Mouse (Mus musculus): ENCODE data around the gene Parn. TPM values are rescaled to one million over a fixed set of nuclear protein-coding genes. Genes with fewer than 3 reads are reported as not detected.
"Not testable (repeated sequence)": the region's sequence is repeated elsewhere in the genome, so short reads cannot be mapped to it uniquely, and the experiment has no call there.

Gene Parn
- total RNA-seq, 2 experiments from 2014 or later: 47.8 to 52.0 TPM

- DNase-seq (ENCODE audit: low spot score in 2 of 2): not testable (repeated sequence)
These were observed 29.8 kb downstream of the Parn start for GRCm38 (mm10) chr16:13638198-13638597.

GRCm38 (mm10) chr16:13628345-13628744, 39.6 kb downstream of the Parn start:
- no peak for DNase-seq (ENCODE audit: low spot score in 2 of 2)

GRCm38 (mm10) chr16:13621745-13622507, 46.0 kb downstream of the Parn start:
- no peak for DNase-seq (ENCODE audit: low spot score in 2 of 2)

GRCm38 (mm10) chr16:13620194-13620593, 47.8 kb downstream of the Parn start:
- DNase-seq (ENCODE audit: low spot score in 2 of 2): no peak

- DNase-seq (ENCODE audit: low spot score in 2 of 2): no peak
These were observed 52.7 kb downstream of the Parn start for GRCm38 (mm10) chr16:13615276-13615675.

- no peak for DNase-seq (ENCODE audit: low spot score in 2 of 2)
These were observed 55.4 kb downstream of the Parn start for GRCm38 (mm10) chr16:13612571-13612970.

- no peak for DNase-seq (ENCODE audit: low spot score in 2 of 2)
These were observed 55.9 kb downstream of the Parn start for GRCm38 (mm10) chr16:13612058-13612457.

GRCm38 (mm10) chr16:13611399-13611798, 56.6 kb downstream of the Parn start:
- no peak for DNase-seq (ENCODE audit: low spot score in 2 of 2)

GRCm38 (mm10) chr16:13610951-13611381, 57.0 kb downstream of the Parn start:
- no peak for DNase-seq (ENCODE audit: low spot score in 2 of 2)

- no peak for DNase-seq (ENCODE audit: low spot score in 2 of 2)
These were observed 59.3 kb downstream of the Parn start for GRCm38 (mm10) chr16:13608705-13609085.

- DNase-seq (ENCODE audit: low spot score in 2 of 2): no peak
These were observed 59.8 kb downstream of the Parn start for GRCm38 (mm10) chr16:13607987-13608704.

GRCm38 (mm10) chr16:13602779-13603178, 65.2 kb downstream of the Parn start:
- DNase-seq (ENCODE audit: low spot score in 2 of 2): no peak

GRCm38 (mm10) chr16:13589049-13589408, 78.9 kb downstream of the Parn start:
- no peak for DNase-seq (ENCODE audit: low spot score in 2 of 2)

- no peak for DNase-seq (ENCODE audit: low spot score in 2 of 2)
These were observed 79.6 kb downstream of the Parn start for GRCm38 (mm10) chr16:13588182-13589048.

- no peak for DNase-seq (ENCODE audit: low spot score in 2 of 2)
These were observed 82.7 kb downstream of the Parn start for GRCm38 (mm10) chr16:13585234-13585633.

GRCm38 (mm10) chr16:13580784-13581183, 87.2 kb downstream of the Parn start:
- DNase-seq (ENCODE audit: low spot score in 2 of 2): no peak

GRCm38 (mm10) chr16:13580016-13580415, 88.0 kb downstream of the Parn start:
- no peak for DNase-seq (ENCODE audit: low spot score in 2 of 2)

- no peak for DNase-seq (ENCODE audit: low spot score in 2 of 2)
These were observed 92.7 kb downstream of the Parn start for GRCm38 (mm10) chr16:13575306-13575705.

GRCm38 (mm10) chr16:13568280-13568679, 99.7 kb downstream of the Parn start:
- DNase-seq (ENCODE audit: low spot score in 2 of 2): no peak

GRCm38 (mm10) chr16:13567614-13568013, 100.4 kb downstream of the Parn start:
- DNase-seq (ENCODE audit: low spot score in 2 of 2): no peak

GRCm38 (mm10) chr16:13566351-13566750, 101.6 kb downstream of the Parn start:
- no peak for DNase-seq (ENCODE audit: low spot score in 2 of 2)

- no peak for DNase-seq (ENCODE audit: low spot score in 2 of 2)
These were observed 102.7 kb downstream of the Parn start for GRCm38 (mm10) chr16:13565291-13565690.

Measured in adrenal gland, postnatal 4 days (tissue).